Mouse (Mus musculus) erythroblast, embryonic 14.5 days (primary cell): ENCODE data around the gene Ypel3. TPM values are rescaled to one million over a fixed set of nuclear protein-coding genes. Genes with fewer than 3 reads are reported as not detected.
"Not testable (repeated sequence)": the region's sequence is repeated elsewhere in the genome, so short reads cannot be mapped to it uniquely, and the experiment has no call there.

ENCODE experiments used
- H3K27me3 ChIP-seq: 2 replicates; pipeline ENCODE4 v1.6.1; 2012; ENCODE audit warnings: inconsistent platforms; ENCODE audit not compliant: control insufficient read depth
- H3K36me3 ChIP-seq: 2 replicates; pipeline ENCODE4 v1.6.1; 2012; ENCODE audit warnings: mild to moderate bottlenecking, inconsistent platforms; ENCODE audit not compliant: control insufficient read depth
- H3K4me1 ChIP-seq: 2 replicates; pipeline ENCODE4 v1.6.1; 2012; ENCODE audit warnings: inconsistent platforms; ENCODE audit not compliant: control insufficient read depth
- H3K4me3 ChIP-seq: replicated peaks from 2 replicates; pipeline ENCODE3; 2012; ENCODE audit warnings: moderate library complexity, mild to moderate bottlenecking, inconsistent platforms
- H3K9me3 ChIP-seq: 2 replicates; pipeline ENCODE4 v1.6.1; 2012; ENCODE audit warnings: low read length, inconsistent platforms, mixed read lengths; ENCODE audit not compliant: control insufficient read depth
- GATA1 ChIP-seq: IDR thresholded peaks from 2 replicates; pipeline ENCODE4 v1.6.1; 2012; ENCODE audit warnings: low read length, inconsistent platforms, mixed read lengths
- TAL1 ChIP-seq: IDR thresholded peaks from 3 replicates; pipeline ENCODE4 v1.6.1; 2012; ENCODE audit warnings: low read length, inconsistent platforms, mixed read lengths
- polyA plus RNA-seq: library from polyadenylated mRNA; stranded (reverse); fragments of >175 nt; gene quantifications from 2 replicates; pipeline ENCODE4 v1.2.3, GENCODE M21; 2012

The Ypel3 gene
- polyA plus RNA-seq, 1 experiment: 156 TPM

DNA sequence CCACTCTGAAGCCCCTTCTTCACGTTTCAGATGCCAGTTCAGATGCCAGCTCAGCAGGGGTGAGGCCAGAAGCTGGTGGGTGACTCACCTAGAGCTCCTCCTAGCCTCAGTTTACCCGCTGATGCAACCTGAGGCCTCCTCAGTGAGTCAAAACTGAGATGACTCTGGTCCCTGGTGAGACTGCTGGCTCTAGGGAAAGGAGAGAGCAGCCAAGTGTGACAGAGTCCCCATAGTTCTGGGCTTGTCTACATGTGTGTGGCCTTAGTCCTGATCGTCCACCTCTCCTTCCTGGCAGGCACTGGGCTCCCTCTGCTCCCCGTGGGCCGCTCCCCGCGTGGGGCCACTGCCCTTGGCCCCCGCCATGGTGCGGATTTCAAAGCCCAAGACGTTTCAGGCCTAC, 721 bp downstream of the Ypel3 start:
- Histone ChIP-seq H3K4me1 (peaks cover 73% of the 10 kb centered on the region), H3K36me3 (peaks cover 75% of the 10 kb centered on the region)
- TF ChIP-seq GATA1 (no peak), TAL1 (no peak)

DNA sequence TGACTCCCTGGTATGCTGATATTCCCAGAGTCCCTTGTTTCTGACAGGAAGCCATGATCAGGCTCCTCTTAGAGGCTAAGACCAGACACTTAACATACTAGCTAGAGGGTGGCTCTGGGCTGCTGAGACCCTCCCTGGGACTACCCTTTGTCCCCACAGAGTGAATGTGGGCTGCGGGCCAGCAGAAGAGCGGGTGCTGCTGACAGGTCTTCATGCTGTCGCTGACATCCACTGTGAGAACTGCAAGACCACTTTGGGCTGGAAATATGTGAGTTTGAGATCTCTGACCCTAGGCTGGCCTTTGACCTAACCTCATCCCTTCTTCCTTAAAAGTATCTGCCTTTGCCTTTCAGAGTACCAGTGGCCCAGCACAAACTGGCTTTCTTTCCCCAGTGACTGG, 1.4 kb downstream of the Ypel3 start:
- no peaks in the 10 kb centered on the region for H3K27me3 ChIP-seq
- peaks cover 76% of the 10 kb centered on the region for H3K4me1 ChIP-seq
- no peaks in the 10 kb centered on the region for H3K9me3 ChIP-seq
- H3K4me3 ChIP-seq: peak overlapping the region; percentile 91
- TF ChIP-seq TAL1 (no peak), GATA1 (no peak)
- peaks cover 82% of the 10 kb centered on the region for H3K36me3 ChIP-seq

More for the DNA sequence above, 721 bp downstream of the Ypel3 start:
- peak overlapping the region; percentile 91 for H3K4me3 ChIP-seq
- H3K27me3 ChIP-seq: no peaks in the 10 kb centered on the region
- H3K9me3 ChIP-seq: no peaks in the 10 kb centered on the region

DNA sequence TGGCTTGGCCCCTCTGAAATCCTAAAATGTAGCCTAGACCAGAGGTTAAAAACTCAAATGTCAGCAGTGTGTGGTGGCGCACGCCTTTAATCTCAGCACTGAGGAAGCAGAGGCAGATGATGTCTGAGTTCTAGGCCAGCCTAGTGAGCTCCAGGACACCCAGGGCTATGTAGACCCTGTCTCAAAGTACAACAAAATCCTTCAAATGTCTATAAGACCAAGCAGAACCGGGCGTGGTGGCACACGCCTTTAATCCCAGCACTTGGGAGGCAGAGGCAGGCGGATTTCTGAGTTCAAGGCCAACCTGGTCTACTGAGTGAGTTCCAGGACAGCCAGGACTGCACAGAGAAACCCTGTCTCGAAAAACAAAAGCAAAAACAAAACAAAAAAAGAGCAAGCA, 2.3 kb downstream of the Ypel3 start:
- not testable (repeated sequence) for H3K27me3 ChIP-seq, H3K4me3 ChIP-seq, H3K9me3 ChIP-seq
- H3K4me1 ChIP-seq: peaks cover 76% of the 10 kb centered on the region
- peaks cover 84% of the 10 kb centered on the region for H3K36me3 ChIP-seq

DNA sequence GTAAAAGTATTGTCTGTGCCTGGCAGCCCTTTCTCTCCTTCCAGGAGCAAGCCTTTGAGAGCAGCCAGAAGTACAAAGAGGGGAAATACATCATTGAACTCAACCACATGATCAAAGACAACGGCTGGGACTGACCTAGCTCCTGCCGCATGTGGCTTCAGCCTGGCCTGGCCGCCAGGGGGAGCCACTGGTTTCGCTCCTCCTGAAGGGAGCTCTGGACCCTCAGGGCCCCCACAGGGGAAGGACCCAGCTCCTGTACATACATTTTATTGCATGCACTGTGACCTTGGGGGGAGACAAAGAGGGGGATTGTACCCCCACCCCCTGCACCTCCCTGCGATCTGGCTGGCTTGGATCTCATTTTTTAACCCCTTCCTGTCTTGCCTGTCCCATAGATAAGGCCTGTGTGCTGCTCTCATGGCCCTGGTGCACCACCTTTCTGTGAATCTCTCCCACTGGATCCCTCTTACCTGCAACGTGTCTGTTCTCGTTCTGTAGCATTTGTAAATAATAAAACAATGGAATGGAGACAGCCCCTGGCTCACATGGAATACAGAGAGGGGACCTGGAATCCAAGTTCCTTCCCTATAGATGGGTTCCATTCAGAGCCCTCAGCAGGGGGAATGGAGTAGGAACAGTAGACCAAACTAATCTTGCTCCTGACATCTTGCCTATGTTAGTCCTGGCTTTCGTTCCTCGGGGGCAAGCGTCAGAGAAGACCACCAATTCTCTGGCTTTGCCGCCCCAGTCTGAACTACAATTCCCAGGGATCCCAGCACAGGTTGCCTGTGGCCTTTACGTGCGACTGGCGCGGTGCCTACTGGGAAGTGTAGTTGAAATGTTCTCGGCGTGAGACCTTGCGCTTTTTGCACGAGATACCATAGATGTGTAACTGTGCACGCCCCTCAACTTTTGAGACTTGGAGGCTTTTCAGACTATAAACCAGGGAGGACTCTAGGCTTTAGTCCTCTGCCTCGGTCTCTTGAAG, 3.5 kb downstream of the Ypel3 start:
- H3K36me3 ChIP-seq: peaks cover 85% of the 10 kb centered on the region
- H3K9me3 ChIP-seq: no peaks in the 10 kb centered on the region
- H3K4me1 ChIP-seq: peaks cover 70% of the 10 kb centered on the region
- H3K4me3 ChIP-seq: peak overlapping the region; percentile 62
- TF ChIP-seq GATA1 (peak; percentile 73), TAL1 (no peak)
- no peaks in the 10 kb centered on the region for H3K27me3 ChIP-seq

DNA sequence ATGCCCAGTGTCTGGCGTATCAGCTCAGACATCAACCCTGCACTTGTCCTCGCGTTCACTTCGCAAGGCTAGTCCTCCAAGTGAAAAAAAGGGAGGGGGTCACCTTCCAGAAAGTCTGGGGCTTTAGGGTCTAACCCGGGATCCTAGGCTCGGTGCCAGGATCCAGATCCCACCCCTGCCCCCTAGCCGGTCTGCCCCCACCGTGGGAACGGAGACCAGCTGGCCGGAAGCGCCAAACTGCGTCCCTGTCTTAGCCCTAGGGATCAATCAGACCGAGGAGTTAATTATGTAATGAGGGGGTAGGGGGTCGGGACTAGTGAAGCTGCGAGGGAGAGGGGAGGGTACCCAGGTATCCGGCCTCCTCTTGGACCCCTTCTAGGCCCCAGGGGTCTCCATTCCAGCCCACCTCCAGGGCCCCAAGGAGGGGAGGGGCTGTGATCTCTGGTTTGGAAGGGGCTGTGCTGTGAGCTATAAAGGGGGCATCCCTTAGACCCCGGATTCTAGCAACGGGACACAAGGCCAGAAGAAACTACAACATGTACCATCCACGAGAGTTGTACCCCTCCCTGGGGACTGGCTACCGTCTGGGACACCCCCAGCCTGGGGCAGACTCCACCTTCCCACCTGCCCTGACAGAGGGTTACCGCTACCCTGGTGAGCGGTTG, 4.3 kb downstream of the Ypel3 start, which contains the start of gene Tbx6:
Gene Tbx6 (plus strand): TSS at position 513 of the 665 bp plus-strand sequence.
- Histone ChIP-seq H3K4me1 (peaks cover 62% of the 10 kb centered on the region), H3K27me3 (no peaks in the 10 kb centered on the region), H3K36me3 (peaks cover 85% of the 10 kb centered on the region), H3K4me3 (peak within 1 kb of the TSS; percentile 62), H3K9me3 (no peaks in the 10 kb centered on the region)
- no peak for TF ChIP-seq TAL1
- TF ChIP-seq GATA1: no peak

DNA sequence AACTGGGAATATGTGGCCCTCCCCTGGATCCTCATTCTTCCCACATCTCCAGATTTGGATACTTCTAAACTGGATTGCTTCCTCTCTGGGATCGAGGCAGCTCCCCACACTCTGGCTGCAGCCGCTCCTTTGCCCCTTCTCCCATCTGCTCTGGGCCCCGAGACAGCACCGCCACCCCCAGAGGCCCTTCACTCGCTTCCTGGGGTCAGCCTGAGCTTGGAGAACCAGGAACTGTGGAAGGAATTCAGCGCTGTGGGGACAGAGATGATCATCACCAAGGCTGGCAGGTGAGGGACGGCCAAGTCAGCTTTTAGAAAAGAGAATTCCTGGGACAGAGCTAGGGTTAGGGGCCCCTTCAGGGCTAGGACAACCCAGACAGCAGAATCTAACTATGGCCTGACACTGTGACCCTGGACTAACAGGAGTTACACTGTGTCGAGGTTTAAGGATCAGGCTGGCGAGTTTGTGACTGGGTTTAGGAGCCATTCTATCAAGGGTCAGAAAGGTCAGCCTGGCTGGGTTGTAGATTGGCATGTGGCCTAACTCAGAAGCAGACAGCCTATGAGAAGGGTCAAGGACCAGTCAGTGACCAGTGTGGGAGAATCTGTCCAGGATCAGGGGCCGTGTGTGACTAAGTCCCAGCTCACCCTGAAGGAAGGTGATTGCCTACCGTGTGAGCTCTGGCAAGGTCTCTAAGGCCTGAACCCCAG, 5.1 kb downstream of the Ypel3 start:
- no peak overlapping the region for H3K4me3 ChIP-seq

DNA sequence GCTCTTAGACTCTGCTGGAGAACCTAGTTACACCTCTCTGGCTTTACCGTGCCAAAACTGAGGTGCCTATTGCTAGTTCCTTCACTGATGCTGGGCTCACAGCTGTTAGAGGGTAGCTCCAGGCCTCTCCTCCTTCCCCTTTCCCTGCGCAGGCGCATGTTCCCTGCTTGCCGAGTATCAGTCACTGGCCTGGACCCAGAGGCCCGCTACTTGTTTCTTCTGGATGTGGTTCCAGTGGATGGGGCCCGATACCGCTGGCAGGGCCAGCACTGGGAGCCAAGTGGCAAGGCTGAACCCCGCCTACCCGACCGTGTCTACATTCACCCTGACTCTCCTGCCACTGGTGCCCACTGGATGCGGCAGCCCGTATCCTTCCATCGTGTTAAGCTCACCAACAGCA, 5.9 kb downstream of the Ypel3 start:
- Histone ChIP-seq H3K4me3 (no peak overlapping the region), H3K4me1 (peaks cover 49% of the 10 kb centered on the region), H3K27me3 (no peaks in the 10 kb centered on the region), H3K36me3 (peaks cover 94% of the 10 kb centered on the region), H3K9me3 (no peaks in the 10 kb centered on the region)
- no peak for TF ChIP-seq GATA1
- TF ChIP-seq TAL1: no peak

More for the DNA sequence above, 5.1 kb downstream of the Ypel3 start:
- Histone ChIP-seq H3K36me3 (peaks cover 90% of the 10 kb centered on the region), H3K4me1 (peaks cover 56% of the 10 kb centered on the region), H3K9me3 (no peaks in the 10 kb centered on the region), H3K27me3 (no peaks in the 10 kb centered on the region)
- no peak for TF ChIP-seq TAL1
- TF ChIP-seq GATA1: no peak; the same call in 1 of the 2 replicates

DNA sequence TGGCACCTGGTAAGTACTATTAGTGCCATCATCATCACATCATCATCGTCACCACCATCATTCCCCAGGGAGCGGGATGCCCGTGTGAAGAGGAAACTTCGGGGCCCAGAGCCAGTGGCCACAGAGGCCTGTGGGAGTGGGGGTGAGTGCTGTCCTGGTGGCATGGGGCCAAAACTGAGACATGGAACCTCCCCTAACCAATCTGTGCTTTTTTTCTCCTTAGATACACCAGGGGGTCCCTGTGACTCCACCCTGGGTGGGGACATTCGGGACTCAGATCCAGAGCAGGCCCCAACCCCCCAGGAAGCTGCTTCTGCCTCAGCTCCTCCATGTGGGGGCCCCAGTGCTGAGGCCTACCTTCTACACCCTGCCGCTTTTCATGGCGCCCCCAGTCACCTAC, 7.7 kb downstream of the Ypel3 start:
- no peak for TF ChIP-seq TAL1
- TF ChIP-seq GATA1: no peak
- no peaks in the 10 kb centered on the region for H3K9me3 ChIP-seq
- no peaks in the 10 kb centered on the region for H3K27me3 ChIP-seq
- H3K36me3 ChIP-seq: peaks cover 94% of the 10 kb centered on the region
- peaks cover 36% of the 10 kb centered on the region for H3K4me1 ChIP-seq
- H3K4me3 ChIP-seq: no peak overlapping the region

DNA sequence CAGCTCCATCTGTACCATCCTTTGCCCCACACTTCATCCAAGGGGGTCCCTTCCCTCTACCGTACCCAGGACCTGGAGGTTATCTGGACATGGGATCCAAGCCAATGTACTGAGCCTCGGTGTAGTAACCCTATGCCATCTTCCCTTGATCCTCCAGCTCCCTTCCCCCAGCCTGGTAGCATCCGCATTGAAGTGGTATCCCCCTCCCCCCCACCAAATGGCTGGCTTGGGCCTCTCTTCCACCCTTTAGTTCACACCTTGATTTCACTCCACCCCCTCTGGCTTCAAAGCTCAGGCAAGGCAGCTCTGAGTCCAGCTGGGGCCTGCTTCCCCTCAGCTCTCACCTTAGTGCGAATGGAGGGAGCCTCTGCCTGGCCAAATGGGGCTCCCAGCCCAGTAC, 8.3 kb downstream of the Ypel3 start:
- Histone ChIP-seq H3K36me3 (peaks cover 94% of the 10 kb centered on the region), H3K4me3 (no peak overlapping the region), H3K4me1 (peaks cover 32% of the 10 kb centered on the region), H3K27me3 (no peaks in the 10 kb centered on the region), H3K9me3 (no peaks in the 10 kb centered on the region)
- TF ChIP-seq TAL1: no peak
- TF ChIP-seq GATA1: no peak
